Mouse (Mus musculus): ENCODE results near the gene Drap1. TPM values are rescaled to one million over a fixed set of nuclear protein-coding genes. Genes with fewer than 3 reads are reported as not detected.

The Drap1 gene
- total RNA-seq, 1 experiment = 124 TPM

DNA sequence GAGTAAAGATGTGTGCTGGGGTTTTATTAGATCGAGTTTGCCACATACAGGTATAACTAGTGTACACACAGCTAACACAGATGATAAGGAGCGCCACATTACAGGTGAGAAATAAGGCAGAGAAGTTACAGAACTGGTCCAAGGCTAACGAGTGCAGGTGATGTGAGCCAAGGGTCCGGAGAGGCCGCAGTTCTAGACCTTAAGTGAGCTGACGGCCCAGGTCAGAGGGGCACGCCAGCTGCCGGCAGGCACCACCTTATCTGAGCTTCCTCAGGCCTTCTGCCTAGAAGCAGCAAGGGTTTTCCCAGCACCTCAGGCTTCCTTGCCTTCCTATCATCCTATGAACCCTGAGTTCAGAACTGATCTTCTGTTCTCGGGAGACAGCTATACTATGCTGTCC, 5.1 kb downstream of the Drap1 start:
- H3K9ac ChIP-seq (ENCODE audit: insufficient read depth, low read depth, low read length, poor library complexity, severe bottlenecking) = no peak overlapping the region
- H3K9me3 ChIP-seq (ENCODE audit: control insufficient read depth, insufficient read depth, low read depth, low read length) = no peaks in the 10 kb centered on the region
- H3K4me1 ChIP-seq (ENCODE audit: control insufficient read depth in 2 of 2, insufficient read depth in 2 of 2, low read length in 2 of 2, poor library complexity in 1 of 2) = peaks cover 3 to 6% of the 10 kb centered on the region in 2 experiments; a peak in 2 of 4 replicates
- no peak for TF ChIP-seq ZNF384 (IDR thresholded peaks at IDR 0.05; ENCODE audit: low read depth, low read length)
- TF ChIP-seq HCFC1 (IDR thresholded peaks at IDR 0.05; ENCODE audit: borderline replicate concordance, insufficient read depth, low read length) = no peak
- no peak for TF ChIP-seq MAFK (IDR thresholded peaks at IDR 0.05; ENCODE audit: insufficient read depth, low read depth, low read length)
- TF ChIP-seq CHD2 (IDR thresholded peaks at IDR 0.05; ENCODE audit: low read depth, low read length) = no peak
- no peak for TF ChIP-seq ZC3H11A (IDR thresholded peaks at IDR 0.05; ENCODE audit: borderline replicate concordance, low read depth, low read length)
- DNase-seq (ENCODE audit: low read depth, low spot score) = no peak
- in situ Hi-C loops (cut with MboI; ENCODE audit: low sequenced_read_pairs in 2 of 2, unreplicated experiment in 2 of 2) = no loop called here
- H3K36me3 ChIP-seq (ENCODE audit: control insufficient read depth, insufficient read depth, low read length, poor library complexity, severe bottlenecking) = peaks cover 10% of the 10 kb centered on the region; the same call in 1 of the 2 replicates
- H3K27ac ChIP-seq (ENCODE audit: insufficient read depth, low read depth, low read length, poor library complexity, severe bottlenecking) = no peak overlapping the region
- no peak overlapping the region for H3K4me3 ChIP-seq (ENCODE audit: insufficient read depth in 1 of 2, low read depth in 1 of 2, low read length in 2 of 2, poor library complexity in 1 of 2, severe bottlenecking in 1 of 2)

GRCm38 (mm10) chr19:5418750-5419466, 5.9 kb downstream of the Drap1 start:
- Histone ChIP-seq H3K9ac (ENCODE audit: insufficient read depth, low read depth, low read length, poor library complexity, severe bottlenecking) (no peak overlapping the region), H3K9me3 (ENCODE audit: control insufficient read depth, insufficient read depth, low read depth, low read length) (no peaks in the 10 kb centered on the region), H3K36me3 (ENCODE audit: control insufficient read depth, insufficient read depth, low read length, poor library complexity, severe bottlenecking) (peaks cover 10% of the 10 kb centered on the region; the same call in 1 of the 2 replicates), H3K4me3 (ENCODE audit: insufficient read depth in 1 of 2, low read depth in 1 of 2, low read length in 2 of 2, poor library complexity in 1 of 2, severe bottlenecking in 1 of 2) (no peak overlapping the region), H3K4me1 (ENCODE audit: control insufficient read depth in 2 of 2, insufficient read depth in 2 of 2, low read length in 2 of 2, poor library complexity in 1 of 2) (peaks cover 3 to 5% of the 10 kb centered on the region in 2 experiments; a peak in 2 of 4 replicates), H3K27ac (ENCODE audit: insufficient read depth, low read depth, low read length, poor library complexity, severe bottlenecking) (no peak overlapping the region)
- no peak for DNase-seq (ENCODE audit: low read depth, low spot score)
- TF ChIP-seq HCFC1 (IDR thresholded peaks at IDR 0.05; ENCODE audit: borderline replicate concordance, insufficient read depth, low read length) = no peak
- no peak for TF ChIP-seq ZNF384 (IDR thresholded peaks at IDR 0.05; ENCODE audit: low read depth, low read length)
- TF ChIP-seq ZC3H11A (IDR thresholded peaks at IDR 0.05; ENCODE audit: borderline replicate concordance, low read depth, low read length) = no peak
- TF ChIP-seq CHD2 (IDR thresholded peaks at IDR 0.05; ENCODE audit: low read depth, low read length) = no peak
- TF ChIP-seq MAFK (IDR thresholded peaks at IDR 0.05; ENCODE audit: insufficient read depth, low read depth, low read length) = no peak
- in situ Hi-C loops (cut with MboI; ENCODE audit: low sequenced_read_pairs in 2 of 2, unreplicated experiment in 2 of 2) = no loop called here

GRCm38 (mm10) chr19:5414534-5414957, 10.2 kb downstream of the Drap1 start:
- Histone ChIP-seq H3K4me1 (ENCODE audit: control insufficient read depth in 2 of 2, insufficient read depth in 2 of 2, low read length in 2 of 2, poor library complexity in 1 of 2) (no peaks in the 10 kb centered on the region), H3K36me3 (ENCODE audit: control insufficient read depth, insufficient read depth, low read length, poor library complexity, severe bottlenecking) (no peaks in the 10 kb centered on the region), H3K27ac (ENCODE audit: insufficient read depth, low read depth, low read length, poor library complexity, severe bottlenecking) (no peak overlapping the region), H3K9me3 (ENCODE audit: control insufficient read depth, insufficient read depth, low read depth, low read length) (no peaks in the 10 kb centered on the region), H3K9ac (ENCODE audit: insufficient read depth, low read depth, low read length, poor library complexity, severe bottlenecking) (no peak overlapping the region), H3K4me3 (ENCODE audit: insufficient read depth in 1 of 2, low read depth in 1 of 2, low read length in 2 of 2, poor library complexity in 1 of 2, severe bottlenecking in 1 of 2) (no peak overlapping the region)
- DNase-seq (ENCODE audit: low read depth, low spot score) = no peak
- TF ChIP-seq HCFC1 (IDR thresholded peaks at IDR 0.05; ENCODE audit: borderline replicate concordance, insufficient read depth, low read length) = no peak
- TF ChIP-seq ZNF384 (IDR thresholded peaks at IDR 0.05; ENCODE audit: low read depth, low read length) = no peak
- TF ChIP-seq CHD2 (IDR thresholded peaks at IDR 0.05; ENCODE audit: low read depth, low read length) = no peak
- no peak for TF ChIP-seq ZC3H11A (IDR thresholded peaks at IDR 0.05; ENCODE audit: borderline replicate concordance, low read depth, low read length)
- TF ChIP-seq MAFK (IDR thresholded peaks at IDR 0.05; ENCODE audit: insufficient read depth, low read depth, low read length) = no peak
- in situ Hi-C loops (cut with MboI; ENCODE audit: low sequenced_read_pairs in 2 of 2, unreplicated experiment in 2 of 2) = no loop called here

GRCm38 (mm10) chr19:5413840-5414239, 10.9 kb downstream of the Drap1 start:
- H3K27ac ChIP-seq (ENCODE audit: insufficient read depth, low read depth, low read length, poor library complexity, severe bottlenecking) = no peak overlapping the region

More at GRCm38 (mm10) chr19:5413840-5414239, 10.9 kb downstream of the Drap1 start:
- in situ Hi-C loops (cut with MboI; ENCODE audit: low sequenced_read_pairs in 2 of 2, unreplicated experiment in 2 of 2) = no loop called here
- Histone ChIP-seq H3K36me3 (ENCODE audit: control insufficient read depth, insufficient read depth, low read length, poor library complexity, severe bottlenecking) (no peaks in the 10 kb centered on the region), H3K9ac (ENCODE audit: insufficient read depth, low read depth, low read length, poor library complexity, severe bottlenecking) (no peak overlapping the region), H3K4me3 (ENCODE audit: insufficient read depth in 1 of 2, low read depth in 1 of 2, low read length in 2 of 2, poor library complexity in 1 of 2, severe bottlenecking in 1 of 2) (no peak overlapping the region), H3K9me3 (ENCODE audit: control insufficient read depth, insufficient read depth, low read depth, low read length) (no peaks in the 10 kb centered on the region), H3K4me1 (ENCODE audit: control insufficient read depth in 2 of 2, insufficient read depth in 2 of 2, low read length in 2 of 2, poor library complexity in 1 of 2) (peaks cover 0 to 3% of the 10 kb centered on the region in 2 experiments; a peak in 1 of 4 replicates)
- no peak for DNase-seq (ENCODE audit: low read depth, low spot score)
- TF ChIP-seq ZC3H11A (IDR thresholded peaks at IDR 0.05; ENCODE audit: borderline replicate concordance, low read depth, low read length) = no peak
- no peak for TF ChIP-seq HCFC1 (IDR thresholded peaks at IDR 0.05; ENCODE audit: borderline replicate concordance, insufficient read depth, low read length)
- no peak for TF ChIP-seq ZNF384 (IDR thresholded peaks at IDR 0.05; ENCODE audit: low read depth, low read length)
- no peak for TF ChIP-seq CHD2 (IDR thresholded peaks at IDR 0.05; ENCODE audit: low read depth, low read length)
- TF ChIP-seq MAFK (IDR thresholded peaks at IDR 0.05; ENCODE audit: insufficient read depth, low read depth, low read length) = no peak

All from ES-E14 (cell line).